Mouse (Mus musculus) C2C12 (cell line): ENCODE measurements around the gene Stmn1. TPM values are rescaled to one million over a fixed set of nuclear protein-coding genes. Genes with fewer than 3 reads are reported as not detected.

Experiments used
- H3K27me3 ChIP-seq: one replicate; pipeline ENCODE4 v1.6.1; 2011; ENCODE audit not compliant: control insufficient read depth, insufficient read depth, insufficient read length
- H3K36me3 ChIP-seq: one replicate; pipeline ENCODE4 v1.6.1; 2011; ENCODE audit not compliant: control insufficient read depth, insufficient read depth
- H3K4me3 ChIP-seq: one replicate; pipeline ENCODE4 v1.5.1; 2011; ENCODE audit warnings: mild to moderate bottlenecking, control low read depth; ENCODE audit not compliant: poor library complexity, insufficient read depth, severe bottlenecking
- H3K79me2 ChIP-seq: one replicate; pipeline ENCODE4 v1.6.1; 2011; ENCODE audit not compliant: control insufficient read depth, insufficient read depth
- H3K79me3 ChIP-seq: one replicate; pipeline ENCODE4 v1.6.1; 2011; ENCODE audit warnings: low read depth, control low read depth
- H3ac ChIP-seq: one replicate; pipeline ENCODE3; 2011; ENCODE audit warnings: low read depth; ENCODE audit not compliant: control insufficient read depth, insufficient read length
- CEBPB ChIP-seq: IDR thresholded peaks from one replicate; pipeline ENCODE4 v1.6.1; 2011; ENCODE audit warnings: low read depth, mild to moderate bottlenecking, control low read depth, moderate library complexity
- CTCF ChIP-seq: IDR thresholded peaks from one replicate; pipeline ENCODE4 v1.5.1; 2011; ENCODE audit not compliant: control insufficient read depth, insufficient read depth, insufficient read length
- FOSL1 ChIP-seq: IDR thresholded peaks from one replicate; pipeline ENCODE4 v1.8.0; 2011; ENCODE audit warnings: mild to moderate bottlenecking, low read length; ENCODE audit not compliant: poor library complexity, insufficient read depth, severe bottlenecking
- MAX ChIP-seq: IDR thresholded peaks from one replicate; pipeline ENCODE4 v1.6.1; 2011; ENCODE audit warnings: mild to moderate bottlenecking, control low read depth
- MYOD1 ChIP-seq: IDR thresholded peaks from one replicate; pipeline ENCODE4 v1.6.1; 2011; ENCODE audit warnings: low read depth; ENCODE audit not compliant: control insufficient read depth, insufficient read length
- MYOG ChIP-seq: IDR thresholded peaks from one replicate; pipeline ENCODE4 v1.6.1; 2011; ENCODE audit not compliant: control insufficient read depth, insufficient read length; ENCODE audit errors: extremely low read depth
- USF1 ChIP-seq: IDR thresholded peaks from one replicate; pipeline ENCODE4 v1.6.1; 2011; ENCODE audit warnings: low read depth, mild to moderate bottlenecking, control low read depth, moderate library complexity
- microRNA-seq: library from miRNA; unstranded; fragments of <30 nt; microRNA quantifications from one replicate; pipeline ENCODE4, GENCODE M21; 2019; ENCODE audit warnings: borderline microRNAs expressed
- polyA plus RNA-seq: library from polyadenylated mRNA; unstranded; fragments of >200 nt; fragmentation: generic; extraction: Trizol; gene quantifications from one replicate; pipeline ENCODE4 v1.2.1, GENCODE M21; 2012; ENCODE audit warnings: missing spikeins

The Stmn1 gene
- polyA plus RNA-seq, 1 experiment = 349 TPM

- TF ChIP-seq MYOG (no peak), FOSL1 (no peak), CTCF (no peak)
- Histone ChIP-seq H3K4me3 (no peak overlapping the region), H3ac (no peak overlapping the region), H3K27me3 (no peaks in the 10 kb centered on the region), H3K79me3 (peaks cover 42% of the 10 kb centered on the region), H3K79me2 (peaks cover 82% of the 10 kb centered on the region), H3K36me3 (peaks cover 21% of the 10 kb centered on the region)
Observed at GRCm38 (mm10) chr4:134516981-134517380, 48.9 kb downstream of the Stmn1 start.

DNA sequence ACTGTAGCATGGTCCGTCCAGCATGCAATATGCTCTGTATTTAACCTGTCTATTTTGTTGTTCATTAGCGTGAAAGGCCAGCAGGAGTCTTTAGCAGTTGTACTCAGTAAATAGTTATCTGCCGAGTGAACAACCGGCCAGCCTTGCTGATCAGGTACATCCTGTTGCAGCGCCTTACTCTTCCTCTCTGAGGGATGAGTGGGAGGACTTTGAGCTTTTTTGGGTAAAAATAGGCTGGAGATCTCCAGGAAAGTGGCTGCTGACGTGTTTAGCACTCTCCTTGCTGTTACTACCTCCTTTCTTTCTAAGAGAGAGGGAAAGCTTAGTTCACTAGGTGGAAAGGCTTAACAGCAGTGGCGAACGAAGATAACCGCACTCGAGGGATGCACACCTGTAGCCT lies 49.6 kb downstream of the Stmn1 start:
- no peak overlapping the region for H3ac ChIP-seq
- H3K79me2 ChIP-seq = peaks cover 77% of the 10 kb centered on the region
- H3K36me3 ChIP-seq = peaks cover 23% of the 10 kb centered on the region
- TF ChIP-seq MAX (no peak), USF1 (no peak), MYOD1 (no peak), MYOG (no peak), CTCF (no peak), CEBPB (no peak), FOSL1 (no peak)
- no peak overlapping the region for H3K4me3 ChIP-seq
- H3K27me3 ChIP-seq = no peaks in the 10 kb centered on the region
- peaks cover 41% of the 10 kb centered on the region for H3K79me3 ChIP-seq

DNA sequence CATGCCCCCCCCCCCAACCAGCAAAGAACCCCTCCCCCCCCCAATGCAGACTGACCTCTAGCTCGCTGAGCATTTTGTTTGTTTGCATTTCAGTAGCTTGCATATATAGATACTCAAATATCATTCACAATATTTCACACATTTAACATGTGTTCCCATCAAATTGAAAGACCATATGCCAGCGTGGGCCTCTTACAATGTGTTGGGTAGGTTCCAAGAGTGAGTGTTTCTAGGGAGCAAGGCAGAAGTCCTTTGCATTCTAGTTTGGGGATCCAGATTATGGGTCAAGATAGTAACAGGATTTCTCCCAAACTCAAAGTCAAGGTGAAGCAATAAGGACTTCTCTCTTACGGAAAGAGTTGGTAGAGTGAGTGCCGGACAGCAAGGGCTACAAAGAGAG lies 50.4 kb downstream of the Stmn1 start:
- Histone ChIP-seq H3K4me3 (no peak overlapping the region), H3K79me3 (peaks cover 37% of the 10 kb centered on the region), H3ac (no peak overlapping the region), H3K36me3 (peaks cover 31% of the 10 kb centered on the region), H3K79me2 (peaks cover 72% of the 10 kb centered on the region), H3K27me3 (no peaks in the 10 kb centered on the region)
- TF ChIP-seq CEBPB (no peak), MYOD1 (no peak), MAX (no peak), CTCF (no peak), FOSL1 (no peak), USF1 (no peak), MYOG (no peak)

DNA sequence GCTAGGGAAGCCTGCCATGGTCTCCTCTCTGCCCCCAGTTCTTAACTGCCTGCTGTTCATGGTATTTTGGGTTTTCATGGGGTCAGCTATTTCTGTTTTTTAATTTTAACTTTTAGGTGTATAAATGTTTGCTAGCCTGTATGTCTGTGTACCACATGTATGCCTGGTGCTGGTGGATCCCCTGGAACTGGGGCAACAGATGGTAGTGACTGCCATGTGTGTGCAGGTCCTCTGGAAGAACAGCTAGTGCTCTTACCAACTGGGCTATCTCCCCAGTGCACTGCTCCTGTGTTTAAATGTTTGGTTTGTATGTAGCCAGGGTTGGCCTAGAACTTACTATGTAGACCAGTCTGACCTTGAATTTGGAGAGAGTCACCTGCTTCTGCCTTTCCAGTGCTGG lies 51.2 kb downstream of the Stmn1 start:
- Histone ChIP-seq H3K79me3 (peaks cover 30% of the 10 kb centered on the region), H3K79me2 (peaks cover 64% of the 10 kb centered on the region), H3K36me3 (peaks cover 29% of the 10 kb centered on the region), H3K27me3 (no peaks in the 10 kb centered on the region), H3ac (no peak overlapping the region), H3K4me3 (no peak overlapping the region)
- TF ChIP-seq MYOG (no peak), CEBPB (no peak), MAX (no peak), MYOD1 (no peak), FOSL1 (no peak), USF1 (no peak), CTCF (no peak)

Small RNA genes within 50 kb of the gene (microRNA-seq; reads per million reads assigned to microRNA genes)
- 1.4 reads per million, percentile 31 among the genes with 10 or more reads in this experiment for gene Gm23634

Other genes with a start within 250 kb of the Stmn1 start
- not detected for gene Catsper4, start 240.9 kb upstream of the Stmn1 start, polyA plus RNA-seq
- gene Cnksr1, start 229.9 kb upstream of the Stmn1 start, polyA plus RNA-seq = 0.02 TPM
- 0.36 TPM for gene E130218I03Rik, start 224.7 kb upstream of the Stmn1 start, polyA plus RNA-seq
- 20.4 TPM for gene Zfp593, start 222.7 kb upstream of the Stmn1 start, polyA plus RNA-seq
- not detected for gene Gm30191, start 221.4 kb upstream of the Stmn1 start, polyA plus RNA-seq
- gene Grrp1, start 214.2 kb upstream of the Stmn1 start, polyA plus RNA-seq = not detected
- 2.7 TPM for gene Pdik1l, start 180.4 kb upstream of the Stmn1 start, polyA plus RNA-seq
- gene Trim63, start 153.2 kb upstream of the Stmn1 start, polyA plus RNA-seq = 0.19 TPM
- gene Slc30a2, start 125.1 kb upstream of the Stmn1 start, polyA plus RNA-seq = not detected
- 0.13 TPM for gene Extl1, start 84.5 kb upstream of the Stmn1 start, polyA plus RNA-seq
- gene Pafah2, start 72.0 kb upstream of the Stmn1 start, polyA plus RNA-seq = 9.0 TPM
- gene Paqr7, start 28.4 kb downstream of the Stmn1 start, polyA plus RNA-seq = 5.1 TPM
- gene Aunip, start 42.7 kb downstream of the Stmn1 start, polyA plus RNA-seq = 14.9 TPM
- 66.6 TPM for gene Mtfr1l, start 67.1 kb downstream of the Stmn1 start, polyA plus RNA-seq
- 46.4 TPM for gene Selenon, start 83.8 kb downstream of the Stmn1 start, polyA plus RNA-seq
- gene Man1c1, start 236.0 kb downstream of the Stmn1 start, polyA plus RNA-seq = 6.7 TPM